Mouse (Mus musculus): ENCODE data around the gene Lamtor5. TPM values are rescaled to one million over a fixed set of nuclear protein-coding genes. Genes with fewer than 3 reads are reported as not detected.

The Lamtor5 gene
- polyA plus RNA-seq, 1 experiment = 111 TPM

DNA sequence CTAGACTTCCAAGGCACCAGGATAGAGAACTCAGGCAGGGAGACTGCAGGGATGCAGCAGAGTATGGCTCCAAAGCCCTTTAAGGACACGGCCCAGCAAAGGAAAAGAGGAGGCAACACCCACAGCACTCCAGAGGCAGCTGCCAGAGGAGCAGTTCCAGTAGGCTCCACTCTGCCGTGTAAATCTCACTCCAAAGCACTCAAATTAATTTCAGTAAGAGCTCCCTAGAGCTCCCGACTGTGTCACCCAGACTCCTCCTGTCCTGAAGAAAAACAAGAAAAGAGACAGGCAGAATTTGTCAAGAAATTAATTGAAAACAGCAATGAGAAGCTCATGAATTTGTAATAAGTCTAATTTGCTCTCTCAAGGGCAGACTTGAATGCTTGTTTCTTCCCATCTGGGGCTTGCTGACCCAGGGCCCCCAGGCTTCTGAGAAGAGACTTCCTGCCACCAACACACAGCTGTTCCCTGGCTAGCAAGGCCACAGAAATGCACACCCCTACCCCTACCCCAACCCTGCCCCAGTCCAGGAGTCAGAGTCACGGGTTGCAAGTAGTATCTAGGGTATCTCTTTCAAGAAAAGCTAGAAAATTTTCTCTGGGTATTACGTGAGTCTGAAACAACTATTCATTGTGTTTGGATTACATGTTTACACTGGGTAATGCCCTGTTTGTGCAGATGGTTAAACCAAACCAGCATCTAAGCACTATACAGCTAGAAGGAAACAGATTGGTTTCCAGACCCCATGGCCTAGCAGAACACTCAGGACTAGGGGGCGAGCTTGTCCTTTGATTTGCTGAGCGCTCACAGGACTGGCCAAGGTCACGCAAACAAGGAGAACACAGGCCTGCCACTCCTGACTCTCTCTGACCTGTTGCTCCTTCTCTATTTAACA lies 17.5 kb upstream of the Lamtor5 start:
- TF ChIP-seq POLR2A (IDR thresholded peaks at IDR 0.05; ENCODE audit: borderline replicate concordance, extremely low read depth, low read depth, low read length) (no peak), CTCF (IDR thresholded peaks at IDR 0.05; ENCODE audit: insufficient read depth, low read length) (no peak)
- H3K4me3 ChIP-seq (replicated peaks; ENCODE audit: extremely low read depth, low read depth, low read length) = no peak overlapping the region
- no peaks in the 10 kb centered on the region; the same call in 1 of the 2 replicates for H3K4me1 ChIP-seq (ENCODE audit: control insufficient read depth, insufficient read depth, low read length)
- no peak for DNase-seq
- WGBS = 46% methylated on average over 8 of the region's 8 CpGs

GRCm38 (mm10) chr3:107261851-107262165 lies 16.9 kb upstream of the Lamtor5 start:
- Histone ChIP-seq H3K4me3 (replicated peaks; ENCODE audit: extremely low read depth, low read depth, low read length) (no peak overlapping the region), H3K4me1 (ENCODE audit: control insufficient read depth, insufficient read depth, low read length) (no peaks in the 10 kb centered on the region; the same call in 1 of the 2 replicates)
- TF ChIP-seq CTCF (IDR thresholded peaks at IDR 0.05; ENCODE audit: insufficient read depth, low read length) (no peak), POLR2A (IDR thresholded peaks at IDR 0.05; ENCODE audit: borderline replicate concordance, extremely low read depth, low read depth, low read length) (no peak)
- 42% methylated on average over 7 of the region's 7 CpGs for WGBS
- no peak for DNase-seq

GRCm38 (mm10) chr3:107266814-107267345 lies 11.8 kb upstream of the Lamtor5 start:
- no peak for TF ChIP-seq CTCF (IDR thresholded peaks at IDR 0.05; ENCODE audit: insufficient read depth, low read length)
- TF ChIP-seq POLR2A (IDR thresholded peaks at IDR 0.05; ENCODE audit: borderline replicate concordance, extremely low read depth, low read depth, low read length) = no peak
- Histone ChIP-seq H3K4me1 (ENCODE audit: control insufficient read depth, insufficient read depth, low read length) (no peaks in the 10 kb centered on the region), H3K4me3 (replicated peaks; ENCODE audit: extremely low read depth, low read depth, low read length) (no peak overlapping the region)
- 68% methylated on average over 2 of the region's 2 CpGs for WGBS
- DNase-seq = no peak

DNA sequence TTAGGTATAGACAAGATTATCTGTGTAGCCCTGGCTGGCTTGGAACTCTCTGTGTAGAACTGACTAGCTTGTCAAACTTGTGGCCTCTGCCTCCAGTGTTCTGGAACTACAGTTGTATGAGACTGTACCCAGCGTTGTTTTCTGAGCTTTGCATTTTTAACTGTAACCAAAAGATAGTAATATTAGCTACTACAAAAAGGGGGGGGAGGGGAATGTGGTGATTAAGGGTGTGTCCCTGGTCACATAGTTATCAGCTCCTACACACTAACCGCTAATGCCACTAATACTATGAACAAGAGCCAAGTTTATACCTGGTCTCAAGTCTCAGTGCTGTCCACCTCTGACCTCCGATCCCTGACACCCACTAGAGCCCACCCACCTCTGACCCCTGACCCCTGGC lies 6.2 kb upstream of the Lamtor5 start:
- no peak for DNase-seq
- 91% methylated on average over 3 of the region's 3 CpGs for WGBS
- TF ChIP-seq CTCF (IDR thresholded peaks at IDR 0.05; ENCODE audit: insufficient read depth, low read length) = no peak
- no peak for TF ChIP-seq POLR2A (IDR thresholded peaks at IDR 0.05; ENCODE audit: borderline replicate concordance, extremely low read depth, low read depth, low read length)
- no peak overlapping the region for H3K4me3 ChIP-seq (replicated peaks; ENCODE audit: extremely low read depth, low read depth, low read length)
- no peaks in the 10 kb centered on the region for H3K4me1 ChIP-seq (ENCODE audit: control insufficient read depth, insufficient read depth, low read length)

DNA sequence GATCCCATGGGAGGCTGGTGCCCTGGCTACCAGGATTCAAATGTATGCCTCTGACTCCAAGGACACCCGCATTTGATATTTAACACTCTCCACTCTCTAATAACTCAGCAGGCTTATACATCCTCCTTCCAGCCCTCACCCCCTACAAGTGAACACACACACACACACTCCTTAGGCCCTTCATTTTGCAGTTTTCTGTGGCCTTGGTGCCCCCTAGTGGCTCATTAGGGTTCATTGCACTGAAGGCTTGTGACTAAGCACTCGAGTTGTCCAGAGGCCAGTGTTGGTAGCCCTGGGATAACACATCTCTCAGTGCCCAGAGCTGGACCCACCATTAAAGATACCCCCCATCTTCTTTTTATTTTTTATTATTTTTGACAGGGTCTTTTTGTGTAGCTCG lies 4.8 kb upstream of the Lamtor5 start:
- peak; percentile 40 for DNase-seq
- Histone ChIP-seq H3K4me1 (ENCODE audit: control insufficient read depth, insufficient read depth, low read length) (peaks cover 2% of the 10 kb centered on the region; the same call in 1 of the 2 replicates), H3K4me3 (replicated peaks; ENCODE audit: extremely low read depth, low read depth, low read length) (no peak overlapping the region)
- no peak for TF ChIP-seq POLR2A (IDR thresholded peaks at IDR 0.05; ENCODE audit: borderline replicate concordance, extremely low read depth, low read depth, low read length)
- peak; percentile 76 for TF ChIP-seq CTCF (IDR thresholded peaks at IDR 0.05; ENCODE audit: insufficient read depth, low read length)
- 11% methylated on average over 3 of the region's 3 CpGs for WGBS

DNA sequence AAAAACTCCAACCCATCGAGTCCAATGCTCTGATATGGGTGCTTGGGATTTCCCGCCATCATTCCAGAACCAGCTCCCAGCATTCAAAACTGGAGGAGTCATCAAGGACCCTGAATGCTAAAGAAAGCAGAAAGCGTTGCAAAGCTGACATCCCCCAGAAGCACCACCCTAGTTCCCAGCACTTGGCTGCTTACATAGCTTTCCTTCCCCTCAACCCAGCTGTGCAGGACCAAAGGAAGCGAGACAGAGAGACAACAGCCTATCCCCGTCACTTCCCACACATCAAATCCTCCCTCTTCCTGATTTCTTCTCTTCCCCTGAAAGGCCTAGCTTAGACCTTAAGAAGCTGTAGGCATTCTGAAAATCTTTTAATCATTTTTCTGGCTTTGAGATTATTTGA lies 3.3 kb upstream of the Lamtor5 start:
- 58% methylated on average over 5 of the region's 5 CpGs for WGBS
- DNase-seq = no peak
- Histone ChIP-seq H3K4me3 (replicated peaks; ENCODE audit: extremely low read depth, low read depth, low read length) (no peak overlapping the region), H3K4me1 (ENCODE audit: control insufficient read depth, insufficient read depth, low read length) (peaks cover 7% of the 10 kb centered on the region)
- no peak for TF ChIP-seq POLR2A (IDR thresholded peaks at IDR 0.05; ENCODE audit: borderline replicate concordance, extremely low read depth, low read depth, low read length)
- TF ChIP-seq CTCF (IDR thresholded peaks at IDR 0.05; ENCODE audit: insufficient read depth, low read length) = no peak

- no peak for DNase-seq
- WGBS = 67% methylated on average over 4 of the region's 4 CpGs
These were observed 2.7 kb upstream of the Lamtor5 start for GRCm38 (mm10) chr3:107275996-107276395.

DNA sequence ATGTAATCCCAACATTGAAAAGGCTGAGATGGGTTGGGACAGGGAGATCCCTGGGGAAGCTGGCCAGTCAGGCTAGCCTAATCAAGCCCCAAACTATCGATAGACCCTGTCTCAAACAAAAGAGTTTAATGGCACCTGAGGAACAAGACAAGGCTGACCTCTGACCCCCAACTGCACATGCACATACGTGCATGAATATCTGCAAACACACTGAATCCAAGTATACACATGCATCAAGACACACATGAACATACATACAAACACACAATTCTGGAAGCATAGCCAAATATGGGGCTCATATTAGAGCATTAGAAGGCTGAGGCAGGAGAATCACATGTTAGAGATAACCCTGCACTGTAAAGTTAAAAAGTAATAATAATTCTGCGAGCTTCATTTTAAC lies 2.0 kb upstream of the Lamtor5 start:
- Histone ChIP-seq H3K4me1 (ENCODE audit: control insufficient read depth, insufficient read depth, low read length) (peaks cover 7% of the 10 kb centered on the region), H3K4me3 (replicated peaks; ENCODE audit: extremely low read depth, low read depth, low read length) (no peak overlapping the region)
- no peak for TF ChIP-seq POLR2A (IDR thresholded peaks at IDR 0.05; ENCODE audit: borderline replicate concordance, extremely low read depth, low read depth, low read length)
- no peak for TF ChIP-seq CTCF (IDR thresholded peaks at IDR 0.05; ENCODE audit: insufficient read depth, low read length)
- 86% methylated on average over 3 of the region's 3 CpGs for WGBS
- DNase-seq = no peak

More at GRCm38 (mm10) chr3:107275996-107276395, 2.7 kb upstream of the Lamtor5 start:
- H3K4me3 ChIP-seq (replicated peaks; ENCODE audit: extremely low read depth, low read depth, low read length) = no peak overlapping the region
- peaks cover 7% of the 10 kb centered on the region for H3K4me1 ChIP-seq (ENCODE audit: control insufficient read depth, insufficient read depth, low read length)
- TF ChIP-seq POLR2A (IDR thresholded peaks at IDR 0.05; ENCODE audit: borderline replicate concordance, extremely low read depth, low read depth, low read length) (no peak), CTCF (IDR thresholded peaks at IDR 0.05; ENCODE audit: insufficient read depth, low read length) (no peak)

DNA sequence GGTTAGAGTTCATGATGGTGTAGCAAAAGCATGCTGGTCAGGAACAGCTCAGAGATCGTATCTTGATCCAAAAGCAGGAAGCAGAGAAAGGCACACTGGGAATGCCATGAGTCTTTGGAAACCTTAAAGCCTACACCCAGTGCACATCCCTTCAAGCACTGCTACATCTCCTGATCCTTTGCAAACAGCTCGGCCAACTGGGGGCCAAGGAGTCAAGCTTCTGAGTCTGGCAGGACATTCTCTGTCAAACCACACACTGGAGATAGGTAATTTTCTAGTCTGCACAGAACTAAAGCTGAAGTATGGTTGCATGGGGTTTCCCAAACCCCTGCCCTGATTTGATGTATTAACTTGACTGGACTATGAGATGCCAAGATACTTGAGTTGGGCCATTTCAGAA lies 7.5 kb downstream of the Lamtor5 start:
- no peak for DNase-seq
- Histone ChIP-seq H3K4me1 (ENCODE audit: control insufficient read depth, insufficient read depth, low read length) (no peaks in the 10 kb centered on the region; the same call in 1 of the 2 replicates), H3K4me3 (replicated peaks; ENCODE audit: extremely low read depth, low read depth, low read length) (no peak overlapping the region)
- 69% methylated on average over 2 of the region's 2 CpGs for WGBS
- TF ChIP-seq POLR2A (IDR thresholded peaks at IDR 0.05; ENCODE audit: borderline replicate concordance, extremely low read depth, low read depth, low read length) (no peak), CTCF (IDR thresholded peaks at IDR 0.05; ENCODE audit: insufficient read depth, low read length) (no peak)

DNA sequence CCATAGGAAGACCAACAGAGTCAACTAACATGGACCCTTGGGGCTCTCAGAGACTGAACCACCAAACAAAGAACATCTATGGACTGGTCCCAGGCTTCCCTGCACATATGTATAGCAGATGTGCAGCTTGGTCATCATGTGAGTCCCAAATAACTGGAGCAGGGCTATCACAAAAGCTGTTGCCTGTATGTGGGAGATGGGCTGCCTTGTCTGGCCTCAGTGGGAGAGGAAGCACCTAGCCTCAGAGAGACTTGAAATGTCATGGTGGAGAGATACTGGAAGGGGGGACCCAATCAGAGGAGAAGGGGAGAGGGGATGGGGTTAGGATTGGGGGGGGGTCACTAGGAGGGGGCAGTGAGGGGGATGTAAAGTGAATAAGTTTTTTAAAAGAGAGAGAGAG lies 8.7 kb downstream of the Lamtor5 start:
- TF ChIP-seq CTCF (IDR thresholded peaks at IDR 0.05; ENCODE audit: insufficient read depth, low read length) = no peak

More for the DNA sequence above, 8.7 kb downstream of the Lamtor5 start:
- Histone ChIP-seq H3K4me3 (replicated peaks; ENCODE audit: extremely low read depth, low read depth, low read length) (no peak overlapping the region), H3K4me1 (ENCODE audit: control insufficient read depth, insufficient read depth, low read length) (no peaks in the 10 kb centered on the region; the same call in 1 of the 2 replicates)
- no peak for DNase-seq
